Mouse (Mus musculus) spleen, adult 10 weeks (tissue): ENCODE results near the gene Vdr. TPM values are rescaled to one million over a fixed set of nuclear protein-coding genes. Genes with fewer than 3 reads are reported as not detected.

Experiments
- polyA plus RNA-seq: library from polyadenylated mRNA; stranded (reverse); fragments of 350-450 nt; fragmentation: Illumina TruSeq; extraction: RNeasy Lipid Tissue Mini Kit (QIAGEN cat#74804); gene quantifications from one replicate; pipeline ENCODE4 v1.2.3, GENCODE M21; 2015; ENCODE audit warnings: low replicate concordance; ENCODE audit not compliant: insufficient read depth

Gene Vdr
- 1.2 TPM for polyA plus RNA-seq

DNA sequence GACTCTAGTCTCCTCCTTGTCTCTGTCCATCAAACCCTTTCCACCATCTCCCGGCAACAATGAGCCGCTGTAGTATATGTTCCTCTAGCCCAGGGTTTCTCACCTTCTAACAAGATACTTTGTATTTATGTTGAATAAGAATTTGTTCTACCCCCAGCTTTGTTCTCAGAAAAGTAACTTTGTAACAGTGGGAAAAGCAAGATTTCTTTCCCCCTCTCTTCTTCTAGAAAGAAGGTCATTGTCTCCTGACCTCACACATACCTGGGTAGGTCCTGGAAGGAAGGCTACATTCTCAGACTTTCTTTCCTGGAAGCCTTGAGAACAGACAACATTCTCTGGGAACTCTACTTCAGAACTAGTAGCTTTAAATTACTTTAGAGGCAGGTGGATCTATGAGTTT is at the start of gene Vdr:
TSS of gene Vdr (minus strand) at position 101 of the 400 bp plus-strand sequence.

DNA sequence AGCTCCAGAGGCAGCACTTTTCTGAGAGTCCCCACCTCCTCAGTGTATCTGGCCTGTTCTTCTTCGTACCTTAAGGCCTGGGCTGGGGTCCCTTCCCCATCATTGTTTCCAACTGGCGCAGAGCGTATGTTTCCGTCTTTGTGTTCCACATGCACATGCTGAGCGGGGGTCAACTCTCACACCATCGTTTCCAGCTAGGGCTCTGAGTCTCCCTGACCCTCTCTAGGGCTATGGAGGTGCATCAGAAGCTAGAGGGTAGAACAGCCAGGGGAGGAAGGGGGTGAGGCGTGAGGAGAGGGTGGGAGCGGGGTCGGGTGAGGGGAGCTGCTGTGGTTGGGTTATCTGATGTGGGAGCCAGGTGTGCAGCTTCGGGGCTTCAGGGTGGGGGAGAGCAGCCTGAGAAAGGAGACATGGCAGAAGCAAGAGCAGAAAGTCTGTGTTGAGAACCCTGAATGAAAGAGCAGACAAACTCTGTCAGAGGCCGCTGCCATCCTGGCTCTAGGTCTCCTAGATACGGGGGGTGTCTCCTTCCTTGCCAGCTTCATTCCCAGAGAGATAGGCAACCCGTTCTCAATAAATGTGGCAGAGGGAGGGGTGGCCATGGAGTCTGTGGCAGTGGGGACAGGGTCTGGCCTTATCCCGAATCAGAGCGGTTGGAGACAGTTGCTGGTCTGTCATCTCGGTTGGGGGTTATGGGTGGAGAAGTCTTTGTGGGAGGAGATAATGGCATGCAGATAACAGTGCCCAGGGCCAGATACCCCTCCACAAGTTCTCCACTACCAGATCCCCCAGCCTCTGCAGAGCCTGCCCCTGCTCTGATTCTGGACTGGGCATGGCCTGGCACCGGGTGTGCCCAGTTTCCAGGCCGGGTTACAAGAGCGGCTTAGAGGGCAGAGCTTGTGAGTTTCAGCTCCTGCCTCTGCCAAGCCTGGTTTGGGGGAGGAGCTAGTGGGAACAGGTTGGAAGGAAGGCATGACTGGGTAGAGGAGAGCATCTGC is 66.1 kb downstream of the Vdr start, which contains the start of gene Hdac7:
TSS of gene Hdac7 (minus strand) at position 466 of the 998 bp plus-strand sequence.

Other genes with a start within 250 kb of the Vdr start
- 16.4 TPM for gene Rpap3, start 204.8 kb downstream of the Vdr start, polyA plus RNA-seq
- 6.8 TPM for gene Endou, start 179.3 kb downstream of the Vdr start, polyA plus RNA-seq
- 5.5 TPM for gene Rapgef3, start 142.7 kb downstream of the Vdr start, polyA plus RNA-seq
- 89.6 TPM for gene Slc48a1, start 132.1 kb downstream of the Vdr start, polyA plus RNA-seq
- 51.7 TPM for gene Hdac7, start 66.1 kb downstream of the Vdr start, polyA plus RNA-seq
- gene Tmem106c, start 53.6 kb upstream of the Vdr start, polyA plus RNA-seq: 23.4 TPM
- gene Col2a1, start 94.1 kb upstream of the Vdr start, polyA plus RNA-seq: not detected
- 5.4 TPM for gene Pfkm, start 182.0 kb upstream of the Vdr start, polyA plus RNA-seq
- 55.0 TPM for gene Senp1, start 183.1 kb upstream of the Vdr start, polyA plus RNA-seq